Mouse (Mus musculus): ENCODE data around the gene Cyp1a1. TPM values are rescaled to one million over a fixed set of nuclear protein-coding genes. Genes with fewer than 3 reads are reported as not detected.

The Cyp1a1 gene
- not detected in 2 replicates for total RNA-seq (2023)

GRCm38 (mm10) chr9:57687751-57688150 is at the start of gene Cyp1a1:
Cyp1a1 (plus strand) TSS chr9:57687928.

GRCm38 (mm10) chr9:57653283-57653682 is 34.4 kb upstream of the Cyp1a1 start, which contains the start of gene Csk:
Csk (minus strand) TSS chr9:57653631.

GRCm38 (mm10) chr9:57683520-57683919 is 4.2 kb upstream of the Cyp1a1 start, which contains the start of gene Cyp1a2:
Cyp1a2 (minus strand) TSS chr9:57683703.

GRCm38 (mm10) chr9:57708068-57708719 is 20.5 kb downstream of the Cyp1a1 start, which contains the start of gene Edc3:
Edc3 (plus strand) TSS chr9:57708540.

Other genes starting within 250 kb of the Cyp1a1 start
- 27.3 and 40.8 TPM in 2 replicates for gene Ppcdc, start 247.8 kb upstream of the Cyp1a1 start, total RNA-seq (2023)
- gene Scamp5, start 219.9 kb upstream of the Cyp1a1 start, total RNA-seq (2023): 0.34 and 0.35 TPM in 2 replicates
- not detected in 2 replicates for gene Rpp25, start 183.9 kb upstream of the Cyp1a1 start, total RNA-seq (2023)
- 102 and 107 TPM in 2 replicates for gene Cox5a, start 166.7 kb upstream of the Cyp1a1 start, total RNA-seq (2023)
- 7.1 and 10.2 TPM in 2 replicates for gene Fam219b, start 150.4 kb upstream of the Cyp1a1 start, total RNA-seq (2023)
- 6.6 and 10.1 TPM in 2 replicates for gene Mpi, start 135.2 kb upstream of the Cyp1a1 start, total RNA-seq (2023)
- 192 and 234 TPM in 2 replicates for gene Scamp2, start 127.0 kb upstream of the Cyp1a1 start, total RNA-seq (2023)
- 28.6 and 35.8 TPM in 2 replicates for gene Ulk3, start 98.5 kb upstream of the Cyp1a1 start, total RNA-seq (2023)
- not detected in 2 replicates for gene Cplx3, start 81.6 kb upstream of the Cyp1a1 start, total RNA-seq (2023)
- not detected in 2 replicates for gene Lman1l, start 67.2 kb upstream of the Cyp1a1 start, total RNA-seq (2023)
- gene Csk, start 34.3 kb upstream of the Cyp1a1 start, total RNA-seq (2023): 161 and 173 TPM in 2 replicates
- gene Cyp1a2, start 4.2 kb upstream of the Cyp1a1 start, total RNA-seq (2023): not detected in 2 replicates
- 10.4 and 11.9 TPM in 2 replicates for gene Edc3, start 20.6 kb downstream of the Cyp1a1 start, total RNA-seq (2023)
- gene Clk3, start 77.9 kb downstream of the Cyp1a1 start, total RNA-seq (2023): 208 and 260 TPM in 2 replicates
- gene Arid3b, start 148.9 kb downstream of the Cyp1a1 start, total RNA-seq (2023): 46.2 and 56.8 TPM in 2 replicates
- 57.9 and 62.1 TPM in 2 replicates for gene Ubl7, start 223.1 kb downstream of the Cyp1a1 start, total RNA-seq (2023)